Mouse (Mus musculus) lung, embryonic 16.5 days (tissue): ENCODE data around the gene Lactbl1. TPM values are rescaled to one million over a fixed set of nuclear protein-coding genes. Genes with fewer than 3 reads are reported as not detected.

ENCODE experiments used
- ATAC-seq: fragments of 200-750 bp; cut with Nextera tagmentation; 2 replicates; pipeline ENCODE4 v1.8.0; 2017; ENCODE audit warnings: low read depth, mild to moderate bottlenecking, moderate library complexity
- H3K27ac ChIP-seq: fragments of 300-500 bp; sonication (generic); 2 replicates; pipeline ENCODE4 v1.5.1; 2014; ENCODE audit warnings: mild to moderate bottlenecking, control low read depth, low read length
- H3K27me3 ChIP-seq: fragments of 300-500 bp; sonication (generic); 2 replicates; pipeline ENCODE4 v1.6.1; 2014; ENCODE audit warnings: low read depth, low read length, mixed read lengths; ENCODE audit not compliant: control insufficient read depth, insufficient read depth
- H3K36me3 ChIP-seq: fragments of 300-500 bp; sonication (generic); 2 replicates; pipeline ENCODE4 v1.6.1; 2014; ENCODE audit warnings: low read length; ENCODE audit not compliant: control insufficient read depth, insufficient read depth
- H3K4me1 ChIP-seq: fragments of 300-500 bp; sonication (generic); replicated peaks from 2 replicates; pipeline ENCODE4 v1.6.1; 2014; ENCODE audit warnings: low read length, mixed read lengths; ENCODE audit not compliant: control insufficient read depth, insufficient read depth
- H3K4me2 ChIP-seq: fragments of 300-500 bp; sonication (generic); 2 replicates; pipeline ENCODE4 v1.6.1; 2014; ENCODE audit warnings: low read depth, low read length, control low read depth
- H3K4me3 ChIP-seq: fragments of 300-500 bp; sonication (generic); 2 replicates; pipeline ENCODE4 v1.5.1; 2014; ENCODE audit warnings: mild to moderate bottlenecking, low read length, control low read depth
- H3K9ac ChIP-seq: fragments of 300-500 bp; sonication (generic); 2 replicates; pipeline ENCODE4 v1.6.1; 2014; ENCODE audit warnings: low read length, control low read depth
- H3K9me3 ChIP-seq: fragments of 300-500 bp; sonication (generic); 2 replicates; pipeline ENCODE4 v1.6.1; 2016; ENCODE audit warnings: low read length; ENCODE audit not compliant: control insufficient read depth
- WGBS: fragments of 180-500 bp; shearing (Covaris S2); extraction: QIAGEN DNeasy Blood & Tissue Kit; methylation state at CpG from one replicate; pipeline ENCODE4 v1.1.7; 2014; 5-methylcytosine and 5-hydroxymethylcytosine counted together
- polyA plus RNA-seq: library from polyadenylated mRNA; unstranded; fragments of >200 nt; fragmentation: Nextera tagmentation; extraction: Ambion mirVana; gene quantifications from 2 replicates; pipeline ENCODE4 v1.2.1, GENCODE M21; 2015

The Lactbl1 gene
- not detected in 2 replicates for polyA plus RNA-seq

- no peak for ATAC-seq
- Histone ChIP-seq H3K27me3 (no peaks in the 10 kb centered on the region), H3K27ac (no peak within 1 kb of the TSS), H3K4me3 (no peak within 1 kb of the TSS), H3K4me2 (no peak within 1 kb of the TSS), H3K9me3 (no peaks in the 10 kb centered on the region), H3K9ac (no peak within 1 kb of the TSS), H3K36me3 (no peaks in the 10 kb centered on the region), H3K4me1 (no peaks in the 10 kb centered on the region)
- 54% methylated on average over 6 of the region's 6 CpGs for WGBS
These were observed at the start of gene Lactbl1 for GRCm38 (mm10) chr4:136622388-136622787. Gene Lactbl1 (plus strand): TSS chr4:136622621.

- WGBS: 86% methylated on average over 3 of the region's 3 CpGs
These were observed 40.5 kb upstream of the Lactbl1 start for GRCm38 (mm10) chr4:136581885-136582284.

GRCm38 (mm10) chr4:136587221-136587827, 35.1 kb upstream of the Lactbl1 start:
- no peaks in the 10 kb centered on the region; the same call in 1 of the 2 replicates for H3K36me3 ChIP-seq
- H3K4me3 ChIP-seq: no peak overlapping the region
- H3K27me3 ChIP-seq: no peaks in the 10 kb centered on the region
- 82% methylated on average over 4 of the region's 4 CpGs for WGBS
- no peak overlapping the region for H3K4me2 ChIP-seq
- H3K9ac ChIP-seq: no peak overlapping the region
- ATAC-seq: no peak
- H3K4me1 ChIP-seq: peaks cover 2% of the 10 kb centered on the region; the same call in 1 of the 2 replicates
- H3K27ac ChIP-seq: no peak overlapping the region
- no peaks in the 10 kb centered on the region for H3K9me3 ChIP-seq

More at GRCm38 (mm10) chr4:136581885-136582284, 40.5 kb upstream of the Lactbl1 start:
- no peak for ATAC-seq
- H3K4me2 ChIP-seq: no peak overlapping the region
- H3K27ac ChIP-seq: no peak overlapping the region
- peaks cover 2% of the 10 kb centered on the region; the same call in 1 of the 2 replicates for H3K4me1 ChIP-seq
- H3K9me3 ChIP-seq: no peaks in the 10 kb centered on the region
- no peak overlapping the region for H3K4me3 ChIP-seq
- no peak overlapping the region for H3K9ac ChIP-seq
- no peaks in the 10 kb centered on the region for H3K27me3 ChIP-seq
- H3K36me3 ChIP-seq: 0 out of 2 replicates have a peak, but pooled peaks cover 2% of the 10 kb centered on the region

- H3K4me3 ChIP-seq: no peak overlapping the region
- H3K4me2 ChIP-seq: no peak overlapping the region
- peaks cover 2% of the 10 kb centered on the region; the same call in 1 of the 2 replicates for H3K4me1 ChIP-seq
- no peak for ATAC-seq
- H3K9ac ChIP-seq: no peak overlapping the region
- no peaks in the 10 kb centered on the region for H3K9me3 ChIP-seq
- no peak overlapping the region for H3K27ac ChIP-seq
- H3K36me3 ChIP-seq: no peaks in the 10 kb centered on the region; the same call in 1 of the 2 replicates
- WGBS: 87% methylated on average over 4 of the region's 4 CpGs
- H3K27me3 ChIP-seq: no peaks in the 10 kb centered on the region
These were observed 34.4 kb upstream of the Lactbl1 start for GRCm38 (mm10) chr4:136588003-136588402.

- no peak for ATAC-seq
- 36% methylated on average over 4 of the region's 4 CpGs for WGBS
- no peak overlapping the region for H3K27ac ChIP-seq
These were observed 30.3 kb upstream of the Lactbl1 start for GRCm38 (mm10) chr4:136592111-136592510.

GRCm38 (mm10) chr4:136594006-136594405, 28.4 kb upstream of the Lactbl1 start:
- no peaks in the 10 kb centered on the region; the same call in 1 of the 2 replicates for H3K36me3 ChIP-seq
- peaks cover 6% of the 10 kb centered on the region; the same call in 1 of the 2 replicates for H3K4me1 ChIP-seq
- H3K27me3 ChIP-seq: no peaks in the 10 kb centered on the region
- no peak overlapping the region for H3K4me2 ChIP-seq
- H3K9ac ChIP-seq: no peak overlapping the region
- 62% methylated on average over 2 of the region's 2 CpGs for WGBS
- H3K27ac ChIP-seq: no peak overlapping the region
- H3K9me3 ChIP-seq: no peaks in the 10 kb centered on the region
- ATAC-seq: no peak
- no peak overlapping the region for H3K4me3 ChIP-seq

More at GRCm38 (mm10) chr4:136592111-136592510, 30.3 kb upstream of the Lactbl1 start:
- no peaks in the 10 kb centered on the region for H3K9me3 ChIP-seq
- H3K27me3 ChIP-seq: no peaks in the 10 kb centered on the region
- no peak overlapping the region for H3K4me2 ChIP-seq
- H3K36me3 ChIP-seq: no peaks in the 10 kb centered on the region; the same call in 1 of the 2 replicates
- peaks cover 6% of the 10 kb centered on the region; the same call in 1 of the 2 replicates for H3K4me1 ChIP-seq
- no peak overlapping the region for H3K9ac ChIP-seq
- H3K4me3 ChIP-seq: no peak overlapping the region

GRCm38 (mm10) chr4:136595221-136595620, 27.2 kb upstream of the Lactbl1 start:
- Histone ChIP-seq H3K4me2 (no peak overlapping the region), H3K36me3 (no peaks in the 10 kb centered on the region; the same call in 1 of the 2 replicates), H3K9ac (no peak overlapping the region), H3K9me3 (no peaks in the 10 kb centered on the region), H3K4me3 (no peak overlapping the region), H3K4me1 (peaks cover 6% of the 10 kb centered on the region; the same call in 1 of the 2 replicates), H3K27ac (no peak overlapping the region), H3K27me3 (no peaks in the 10 kb centered on the region)
- WGBS: 75% methylated on average over 6 of the region's 6 CpGs
- ATAC-seq: no peak

- WGBS: 83% methylated on average over 7 of the region's 7 CpGs
- no peak for ATAC-seq
- no peak overlapping the region for H3K27ac ChIP-seq
- H3K36me3 ChIP-seq: no peaks in the 10 kb centered on the region
- no peaks in the 10 kb centered on the region for H3K27me3 ChIP-seq
- no peak overlapping the region for H3K4me3 ChIP-seq
- no peak overlapping the region for H3K9ac ChIP-seq
- H3K4me2 ChIP-seq: no peak overlapping the region
- H3K4me1 ChIP-seq: peaks cover 15% of the 10 kb centered on the region
- no peaks in the 10 kb centered on the region for H3K9me3 ChIP-seq
These were observed 24.0 kb upstream of the Lactbl1 start for GRCm38 (mm10) chr4:136598268-136598876.

- Histone ChIP-seq H3K4me1 (peaks cover 9% of the 10 kb centered on the region), H3K27ac (no peak overlapping the region), H3K9ac (no peak overlapping the region), H3K9me3 (no peaks in the 10 kb centered on the region), H3K36me3 (no peaks in the 10 kb centered on the region), H3K4me3 (no peak overlapping the region), H3K4me2 (no peak overlapping the region), H3K27me3 (no peaks in the 10 kb centered on the region)
- ATAC-seq: no peak
- WGBS: 98% methylated on average over 3 of the region's 3 CpGs
These were observed 22.6 kb upstream of the Lactbl1 start for GRCm38 (mm10) chr4:136599869-136600268.
